Comparison of ENCODE assay signal across 8 mouse cellular contexts in genomic region chr14:40967598-40967900, GRCm38 (mm10). TPM values are rescaled to one million over a fixed set of nuclear protein-coding genes. Genes with fewer than 3 reads are reported as not detected.
A peak's percentile ranks its signal among the peaks of the same experiment; 100 is the strongest.
DNase-seq lines count a peak whose midpoint lies in the region; ATAC-seq and TF ChIP-seq lines count a peak whose summit lies in the region.

No protein-coding gene starts in this region.

- H3K36me3 ChIP-seq in kidney, postnatal 0 days (ENCODE audit: insufficient read depth, low read length), result no peaks in the 10 kb centered on the region
- no peaks in the 10 kb centered on the region for H3K36me3 ChIP-seq in embryonic facial prominence, embryonic 11.5 days (replicated peaks; ENCODE audit: control insufficient read depth, insufficient read depth, low read depth, low read length)
- no peaks in the 10 kb centered on the region for H3K36me3 ChIP-seq in hindbrain, embryonic 16.5 days (ENCODE audit: control insufficient read depth, insufficient read depth, low read length)
- no peaks in the 10 kb centered on the region for H3K36me3 ChIP-seq in myocyte (ENCODE audit: control insufficient read depth, insufficient read depth)

- H3K9me3 ChIP-seq in kidney, postnatal 0 days (replicated peaks; ENCODE audit: low read length), result no peaks in the 10 kb centered on the region
- H3K9me3 ChIP-seq in embryonic facial prominence, embryonic 11.5 days (replicated peaks; ENCODE audit: control insufficient read depth, low read length), result no peaks in the 10 kb centered on the region
- H3K9me3 ChIP-seq in hindbrain, embryonic 16.5 days (ENCODE audit: control insufficient read depth, low read length), result no peaks in the 10 kb centered on the region

- no peaks in the 10 kb centered on the region for H3K27me3 ChIP-seq in kidney, postnatal 0 days (ENCODE audit: insufficient read depth, low read length)
- H3K27me3 ChIP-seq in embryonic facial prominence, embryonic 11.5 days (ENCODE audit: control insufficient read depth, insufficient read depth, low read length), result no peaks in the 10 kb centered on the region
- no peaks in the 10 kb centered on the region for H3K27me3 ChIP-seq in hindbrain, embryonic 16.5 days (replicated peaks; ENCODE audit: control insufficient read depth, insufficient read depth, low read length)
- no peaks in the 10 kb centered on the region for H3K27me3 ChIP-seq in myocyte (ENCODE audit: control insufficient read depth, insufficient read depth, insufficient read length)

- peak overlapping the region; percentile 37 for H3K4me3 ChIP-seq in kidney, postnatal 0 days (replicated peaks; ENCODE audit: low read depth, low read length)
- peak overlapping the region; percentile 42 for H3K4me3 ChIP-seq in embryonic facial prominence, embryonic 11.5 days (ENCODE audit: low read depth, low read length)
- peak overlapping the region; percentile 63 for H3K4me3 ChIP-seq in hindbrain, embryonic 16.5 days (ENCODE audit: low read length)
- H3K4me3 ChIP-seq in myocyte, result peak overlapping the region; percentile 94

- no peak for ATAC-seq in kidney, postnatal 0 days (replicated peaks; ENCODE audit: low FRiP score, low read depth)
- peak; percentile 10; the same call in 1 of the 2 replicates for ATAC-seq in embryonic facial prominence, embryonic 11.5 days (replicated peaks; ENCODE audit: insufficient number of reproducible peaks, low FRiP score, low TSS enrichment, low read depth)
- ATAC-seq in hindbrain, embryonic 16.5 days, result peak; percentile 3
- no peak for ATAC-seq in granulocyte monocyte progenitor cell, adult 5-6 weeks (replicated peaks; ENCODE audit: poor library complexity, severe bottlenecking)
- ATAC-seq in monocyte, adult 5-6 weeks (replicated peaks; ENCODE audit: insufficient number of reproducible peaks, low FRiP score, low TSS enrichment, poor library complexity, severe bottlenecking), result no peak

- peak overlapping the region; percentile 88 for H3K27ac ChIP-seq in kidney, postnatal 0 days
- no peak overlapping the region for H3K27ac ChIP-seq in embryonic facial prominence, embryonic 11.5 days (replicated peaks; ENCODE audit: low read depth, low read length)
- peak overlapping the region; percentile 82 for H3K27ac ChIP-seq in hindbrain, embryonic 16.5 days (ENCODE audit: low read depth, low read length)

- H3K9ac ChIP-seq in kidney, postnatal 0 days (ENCODE audit: low read depth, low read length), result peak overlapping the region; percentile 58
- peak overlapping the region; percentile 56 for H3K9ac ChIP-seq in embryonic facial prominence, embryonic 11.5 days (replicated peaks; ENCODE audit: low read length)
- peak overlapping the region; percentile 70 for H3K9ac ChIP-seq in hindbrain, embryonic 16.5 days (ENCODE audit: low read depth, low read length)

- H3K79me2 ChIP-seq in myocyte (ENCODE audit: control insufficient read depth, insufficient read depth), result peaks cover 33% of the 10 kb centered on the region

- H3K4me1 ChIP-seq in kidney, postnatal 0 days (replicated peaks; ENCODE audit: insufficient read depth, low read length), result peaks cover 27% of the 10 kb centered on the region; the same call in 1 of the 2 replicates
- no peaks in the 10 kb centered on the region; the same call in 1 of the 2 replicates for H3K4me1 ChIP-seq in embryonic facial prominence, embryonic 11.5 days (ENCODE audit: control insufficient read depth, insufficient read depth, low read length)
- H3K4me1 ChIP-seq in hindbrain, embryonic 16.5 days (ENCODE audit: control insufficient read depth, insufficient read depth, low read depth, low read length), result peaks cover 15% of the 10 kb centered on the region

- no peak overlapping the region for H3ac ChIP-seq in myocyte (ENCODE audit: control insufficient read depth, insufficient read length)

- DNase-seq in kidney, postnatal 0 days (ENCODE audit: low spot score), result no peak
- no peak for DNase-seq in kidney, postnatal 14 days
- DNase-seq in embryonic facial prominence, embryonic 11.5 days (ENCODE audit: low spot score), result no peak
- DNase-seq in embryo, embryonic 10.5 days (ENCODE audit: low spot score), result no peak

- WGBS in kidney, postnatal 0 days, result 4% methylated on average over 6 of the region's 6 CpGs
- WGBS in embryonic facial prominence, embryonic 11.5 days, result 3% methylated on average over 6 of the region's 6 CpGs
- 6% methylated on average over 6 of the region's 6 CpGs for WGBS in hindbrain, embryonic 16.5 days

- no peak for TF ChIP-seq POLR2A in myocyte (IDR thresholded peaks at IDR 0.05; ENCODE audit: insufficient read length, low read depth)

- no peak for TF ChIP-seq CTCF in kidney, postnatal 0 days (IDR thresholded peaks at IDR 0.05; ENCODE audit: low read depth)

- peak overlapping the region; percentile 59 for H3K4me2 ChIP-seq in kidney, postnatal 0 days (ENCODE audit: low read length)
- H3K4me2 ChIP-seq in embryonic facial prominence, embryonic 11.5 days (ENCODE audit: low read depth, low read length), result peak overlapping the region; percentile 59
- H3K4me2 ChIP-seq in hindbrain, embryonic 16.5 days (ENCODE audit: low read length), result peak overlapping the region; percentile 94
- H3K4me2 ChIP-seq in myocyte (ENCODE audit: low read depth), result peak overlapping the region; percentile 66

TF ChIP-seq in myocyte, 11 proteins besides CTCF, POLR2A, EP300 and RAD21:
- TF ChIP-seq TCF3 (IDR thresholded peaks at IDR 0.05; ENCODE audit: insufficient read length, low read depth), result no peak
- TF ChIP-seq POLR2AphosphoS2 (IDR thresholded peaks at IDR 0.05; ENCODE audit: insufficient read length, low read depth), result no peak
- no peak for TF ChIP-seq SRF (IDR thresholded peaks at IDR 0.05; ENCODE audit: control insufficient read depth, insufficient read length, low read depth)
- TF ChIP-seq REST (IDR thresholded peaks at IDR 0.05; ENCODE audit: insufficient read depth, insufficient read length), result no peak
- TF ChIP-seq E2F4 (IDR thresholded peaks at IDR 0.05; ENCODE audit: insufficient read depth), result no peak
- no peak for TF ChIP-seq TCF12 (IDR thresholded peaks at IDR 0.05; ENCODE audit: insufficient read depth, poor library complexity, severe bottlenecking)
- TF ChIP-seq MYOD1 (IDR thresholded peaks at IDR 0.05; ENCODE audit: control insufficient read depth in 1 of 3, insufficient read length in 2 of 3, low read depth in 2 of 3), result no peak
- TF ChIP-seq MAX (IDR thresholded peaks at IDR 0.05; ENCODE audit: low read depth), result no peak
- no peak for TF ChIP-seq USF1 (IDR thresholded peaks at IDR 0.05; ENCODE audit: low read depth)
- TF ChIP-seq MYOG (IDR thresholded peaks at IDR 0.05; ENCODE audit: control insufficient read depth in 1 of 3, insufficient read depth in 1 of 3, insufficient read length in 2 of 3, low read depth in 2 of 3), result no peak
- TF ChIP-seq CEBPB (IDR thresholded peaks at IDR 0.05; ENCODE audit: insufficient read depth, poor library complexity, severe bottlenecking), result no peak

RNA-seq across cellular contexts. Expression of gene Tspan14, which starts 0.9 kb away (rescaled TPM):
- 93.4 and 102 TPM in 2 replicates for polyA plus RNA-seq in kidney, postnatal 0 days (2015; fragmentation: Nextera tagmentation; extraction: Ambion mirVana)
- polyA plus RNA-seq in embryonic facial prominence, embryonic 11.5 days (2014; fragmentation: Nextera tagmentation; extraction: Ambion mirVana), result 92.5 and 95.0 TPM in 2 replicates
- polyA plus RNA-seq in hindbrain, embryonic 16.5 days (2015; fragmentation: Nextera tagmentation; extraction: Ambion mirVana), result 52.5 and 60.6 TPM in 2 replicates
- 90.6 TPM for polyA plus RNA-seq in myocyte (2012; fragmentation: generic; extraction: Trizol)
- 44.0 and 48.2 TPM in 2 replicates for total RNA-seq in granulocyte monocyte progenitor cell, adult 5-6 weeks (2014; fragmentation: Nextera tagmentation)
- 37.8 and 40.1 TPM in 2 replicates for total RNA-seq in granulocyte monocyte progenitor cell, adult 5-6 weeks (2017)
- total RNA-seq in monocyte, adult 5-6 weeks (2017), result 52.3 to 82.1 TPM (median 68.3 TPM) in 3 replicates

RNA-seq across cellular contexts. Expression of gene Fam213a, which starts 46.0 kb away (rescaled TPM):
- 80.5 and 94.7 TPM in 2 replicates for polyA plus RNA-seq in kidney, postnatal 0 days (2015; fragmentation: Nextera tagmentation; extraction: Ambion mirVana)
- 33.1 and 42.1 TPM in 2 replicates for polyA plus RNA-seq in embryonic facial prominence, embryonic 11.5 days (2014; fragmentation: Nextera tagmentation; extraction: Ambion mirVana)
- 110 and 123 TPM in 2 replicates for polyA plus RNA-seq in hindbrain, embryonic 16.5 days (2015; fragmentation: Nextera tagmentation; extraction: Ambion mirVana)
- polyA plus RNA-seq in myocyte (2012; fragmentation: generic; extraction: Trizol), result 1.8 TPM
- 7.5 and 11.0 TPM in 2 replicates for total RNA-seq in granulocyte monocyte progenitor cell, adult 5-6 weeks (2014; fragmentation: Nextera tagmentation)
- total RNA-seq in granulocyte monocyte progenitor cell, adult 5-6 weeks (2017), result 10.6 and 11.6 TPM in 2 replicates
- total RNA-seq in monocyte, adult 5-6 weeks (2017), result 21.0 to 81.0 TPM (median 74.2 TPM) in 3 replicates

Comparison
In these comparisons a context has a peak if more than half of its experiments do, and no peak if none do; other contexts are left out.
1. ATAC-seq: peak in embryonic facial prominence, embryonic 11.5 days (single experiment) and hindbrain, embryonic 16.5 days (single experiment); none in kidney, postnatal 0 days (single experiment), granulocyte monocyte progenitor cell, adult 5-6 weeks (single experiment) and monocyte, adult 5-6 weeks (single experiment).
2. H3K4me3 ChIP-seq: peak in every context shown above with its lines; median percentile 94 in myocyte; 63 in hindbrain, embryonic 16.5 days; 42 in embryonic facial prominence, embryonic 11.5 days; 37 in kidney, postnatal 0 days.
3. RNA of gene Fam213a, which starts 46.0 kb away (polyA plus RNA-seq): 110 to 123 TPM in hindbrain, embryonic 16.5 days, 80.5 to 94.7 TPM in kidney, postnatal 0 days and 33.1 to 42.1 TPM in embryonic facial prominence, embryonic 11.5 days; 1.8 TPM in myocyte (single experiment); every median in the first group is over 10 times any median in the second.
4. Peak in every context shown above with its lines, with median percentiles within 50 percentile points of each other: H3K4me2 ChIP-seq and H3K9ac ChIP-seq.